Mouse (Mus musculus) limb, embryonic 11.5 days (tissue): ENCODE measurements around the gene Bhlhe40. TPM values are rescaled to one million over a fixed set of nuclear protein-coding genes. Genes with fewer than 3 reads are reported as not detected.

Experiments
- ATAC-seq: fragments of 200-750 bp; cut with Nextera tagmentation; 2 replicates; pipeline ENCODE4 v1.8.0; 2017; ENCODE audit warnings: low read depth; ENCODE audit not compliant: insufficient number of reproducible peaks, low FRiP score, low TSS enrichment
- DNase-seq: peaks from one replicate; pipeline ENCODE4 v3.0.0-alpha.2; 2015; ENCODE audit warnings: low spot score
- H3K27ac ChIP-seq: fragments of 300-500 bp; sonication (generic); replicated peaks from 2 replicates; pipeline ENCODE4 v1.5.1; 2014; ENCODE audit warnings: low read depth, mild to moderate bottlenecking, low read length
- H3K27me3 ChIP-seq: fragments of 300-500 bp; sonication (generic); 2 replicates; pipeline ENCODE4 v1.6.1; 2014; ENCODE audit warnings: mild to moderate bottlenecking, low read length, mixed read lengths; ENCODE audit not compliant: control insufficient read depth, insufficient read depth
- H3K36me3 ChIP-seq: fragments of 300-500 bp; sonication (generic); 2 replicates; pipeline ENCODE4 v1.6.1; 2014; ENCODE audit warnings: mild to moderate bottlenecking, low read length, moderate library complexity, mixed read lengths; ENCODE audit not compliant: control insufficient read depth, insufficient read depth
- H3K4me1 ChIP-seq: fragments of 300-500 bp; sonication (generic); 2 replicates; pipeline ENCODE4 v1.6.1; 2014; ENCODE audit warnings: low read length, mixed read lengths; ENCODE audit not compliant: control insufficient read depth, insufficient read depth
- H3K4me2 ChIP-seq: fragments of 300-500 bp; sonication (generic); 2 replicates; pipeline ENCODE4 v1.6.1; 2014; ENCODE audit warnings: low read depth, mild to moderate bottlenecking, moderate library complexity; ENCODE audit not compliant: severe bottlenecking
- H3K4me3 ChIP-seq: fragments of 300-500 bp; sonication (generic); 2 replicates; pipeline ENCODE4 v1.5.1; 2014; ENCODE audit warnings: low read depth, low read length
- H3K9ac ChIP-seq: fragments of 300-500 bp; sonication (generic); 2 replicates; pipeline ENCODE4 v1.6.1; 2014; ENCODE audit warnings: mild to moderate bottlenecking, low read length
- H3K9me3 ChIP-seq: fragments of 300-500 bp; sonication (generic); 2 replicates; pipeline ENCODE4 v1.6.1; 2016; ENCODE audit warnings: low read length; ENCODE audit not compliant: control insufficient read depth
- WGBS: fragments of 180-500 bp; shearing (Covaris S2); extraction: QIAGEN DNeasy Blood & Tissue Kit; methylation state at CpG from one replicate; pipeline ENCODE4 v1.1.7; 2014; 5-methylcytosine and 5-hydroxymethylcytosine counted together
- polyA plus RNA-seq: library from polyadenylated mRNA; unstranded; fragments of >200 nt; fragmentation: Nextera tagmentation; extraction: Ambion mirVana; gene quantifications from 2 replicates; pipeline ENCODE4 v1.2.1, GENCODE M21; 2014

The Bhlhe40 gene
- 1.2 and 3.2 TPM in 2 replicates for polyA plus RNA-seq

- under 1% methylated on average over 28 of the region's 43 CpGs for WGBS
- peak within 1 kb of the TSS; percentile 41 for H3K4me3 ChIP-seq
- H3K4me2 ChIP-seq = peak within 1 kb of the TSS; percentile 99
- ATAC-seq = peak; percentile 72
- no peaks in the 10 kb centered on the region for H3K4me1 ChIP-seq
- no peaks in the 10 kb centered on the region for H3K36me3 ChIP-seq
- peak within 1 kb of the TSS; percentile 53 for H3K9ac ChIP-seq
- peak; percentile 74 for DNase-seq
- H3K9me3 ChIP-seq = no peaks in the 10 kb centered on the region
- H3K27me3 ChIP-seq = peaks cover 12% of the 10 kb centered on the region
- peak within 1 kb of the TSS; percentile 55; the same call in 1 of the 2 replicates for H3K27ac ChIP-seq
Measured at GRCm38 (mm10) chr6:108660206-108660877, at the start of gene Bhlhe40. Gene Bhlhe40, plus strand, starts transcription at chr6:108660629.

GRCm38 (mm10) chr6:108611663-108612062, 48.8 kb upstream of the Bhlhe40 start:
- Histone ChIP-seq H3K27me3 (no peaks in the 10 kb centered on the region), H3K9ac (no peak overlapping the region), H3K4me3 (no peak overlapping the region), H3K27ac (no peak overlapping the region), H3K36me3 (no peaks in the 10 kb centered on the region), H3K4me1 (no peaks in the 10 kb centered on the region), H3K9me3 (no peaks in the 10 kb centered on the region), H3K4me2 (no peak overlapping the region)
- no peak for ATAC-seq
- DNase-seq = no peak
- 41% methylated on average over 3 of the region's 3 CpGs for WGBS

DNA sequence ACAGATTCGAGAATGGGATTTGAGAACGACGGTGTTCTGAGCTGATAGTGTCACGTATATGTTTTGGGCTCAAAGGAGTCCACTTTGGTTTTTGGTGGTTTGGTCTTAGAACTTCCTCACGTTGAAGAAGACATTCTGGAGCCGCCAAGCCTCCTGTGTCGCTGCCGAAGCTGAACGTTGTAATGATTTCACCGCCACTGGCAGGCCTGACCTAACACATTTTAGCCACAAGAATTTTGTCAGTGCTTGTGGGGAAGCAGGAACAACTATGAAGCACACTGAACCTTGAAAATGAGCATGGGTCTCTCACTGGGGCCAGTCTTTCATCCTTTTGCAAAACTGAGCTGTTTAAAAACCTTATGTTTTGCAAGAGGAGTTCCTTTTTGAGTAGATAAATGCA, 42.4 kb upstream of the Bhlhe40 start:
- no peaks in the 10 kb centered on the region for H3K9me3 ChIP-seq
- no peak for ATAC-seq
- H3K4me2 ChIP-seq = no peak overlapping the region
- H3K9ac ChIP-seq = no peak overlapping the region
- no peaks in the 10 kb centered on the region for H3K27me3 ChIP-seq
- 89% methylated on average over 10 of the region's 10 CpGs for WGBS
- H3K27ac ChIP-seq = no peak overlapping the region
- H3K4me1 ChIP-seq = no peaks in the 10 kb centered on the region
- H3K4me3 ChIP-seq = no peak overlapping the region
- no peak for DNase-seq
- no peaks in the 10 kb centered on the region for H3K36me3 ChIP-seq

DNA sequence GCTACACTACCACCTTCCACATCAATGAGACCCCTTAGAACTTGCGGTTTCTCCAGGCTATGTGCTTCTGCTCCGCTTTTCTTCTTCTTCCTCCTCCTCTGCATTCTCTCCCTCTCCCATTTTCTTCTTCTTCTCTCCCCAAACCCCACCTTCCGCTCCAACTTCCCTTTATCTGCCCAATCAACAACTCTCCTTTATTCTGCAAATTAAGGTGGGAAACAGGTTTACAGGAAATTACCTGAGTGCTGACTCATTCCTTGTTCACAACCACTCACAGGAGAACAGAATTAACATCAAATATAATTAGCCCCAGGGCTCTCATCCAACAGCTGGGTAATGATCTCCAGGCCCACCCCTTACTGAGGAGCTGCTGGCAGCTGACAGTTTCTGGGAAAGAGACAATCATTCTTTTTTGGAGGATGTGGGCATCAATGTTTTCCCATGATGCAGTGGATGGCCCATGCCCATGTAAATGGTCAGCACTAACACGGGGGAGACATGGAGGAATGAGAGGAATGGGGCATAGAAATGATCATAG, 37.3 kb upstream of the Bhlhe40 start:
- DNase-seq = no peak
- no peak overlapping the region for H3K27ac ChIP-seq
- no peak for ATAC-seq
- H3K9ac ChIP-seq = no peak overlapping the region
- H3K9me3 ChIP-seq = no peaks in the 10 kb centered on the region
- 85% methylated on average over 4 of the region's 4 CpGs for WGBS
- H3K4me3 ChIP-seq = no peak overlapping the region
- no peaks in the 10 kb centered on the region for H3K4me1 ChIP-seq
- H3K4me2 ChIP-seq = no peak overlapping the region
- H3K27me3 ChIP-seq = no peaks in the 10 kb centered on the region
- no peaks in the 10 kb centered on the region for H3K36me3 ChIP-seq

DNA sequence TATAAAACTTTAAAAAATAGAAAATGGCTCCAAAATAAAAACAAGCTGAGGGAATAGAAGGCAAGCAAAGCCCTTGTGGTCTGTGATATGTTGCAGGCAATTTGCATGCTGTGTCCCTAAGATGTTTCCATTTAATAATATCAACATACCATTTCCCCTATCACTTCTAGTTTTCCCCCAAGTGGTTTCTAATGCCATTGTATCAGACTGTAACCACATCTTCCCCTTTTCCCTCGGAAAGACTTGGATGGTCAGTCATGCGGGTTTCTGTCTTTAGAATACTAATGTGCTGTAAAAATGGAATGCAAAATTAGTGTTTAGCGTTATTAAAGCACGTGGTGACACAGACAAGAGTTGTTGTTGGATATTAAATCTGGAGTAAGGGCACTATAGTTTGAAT, 35.5 kb upstream of the Bhlhe40 start:
- H3K4me1 ChIP-seq = no peaks in the 10 kb centered on the region
- H3K4me2 ChIP-seq = no peak overlapping the region
- H3K27me3 ChIP-seq = no peaks in the 10 kb centered on the region
- no peaks in the 10 kb centered on the region for H3K9me3 ChIP-seq
- DNase-seq = no peak
- no peak overlapping the region for H3K27ac ChIP-seq
- H3K36me3 ChIP-seq = no peaks in the 10 kb centered on the region
- no peak overlapping the region for H3K9ac ChIP-seq
- 80% methylated on average over 4 of the region's 4 CpGs for WGBS
- ATAC-seq = no peak
- no peak overlapping the region for H3K4me3 ChIP-seq

- Histone ChIP-seq H3K4me2 (no peak overlapping the region), H3K27ac (no peak overlapping the region), H3K27me3 (no peaks in the 10 kb centered on the region), H3K36me3 (no peaks in the 10 kb centered on the region), H3K4me1 (no peaks in the 10 kb centered on the region), H3K9me3 (no peaks in the 10 kb centered on the region), H3K9ac (no peak overlapping the region), H3K4me3 (no peak overlapping the region)
- DNase-seq (no peak), ATAC-seq (no peak)
Measured at GRCm38 (mm10) chr6:108630701-108631100, 29.7 kb upstream of the Bhlhe40 start.

DNA sequence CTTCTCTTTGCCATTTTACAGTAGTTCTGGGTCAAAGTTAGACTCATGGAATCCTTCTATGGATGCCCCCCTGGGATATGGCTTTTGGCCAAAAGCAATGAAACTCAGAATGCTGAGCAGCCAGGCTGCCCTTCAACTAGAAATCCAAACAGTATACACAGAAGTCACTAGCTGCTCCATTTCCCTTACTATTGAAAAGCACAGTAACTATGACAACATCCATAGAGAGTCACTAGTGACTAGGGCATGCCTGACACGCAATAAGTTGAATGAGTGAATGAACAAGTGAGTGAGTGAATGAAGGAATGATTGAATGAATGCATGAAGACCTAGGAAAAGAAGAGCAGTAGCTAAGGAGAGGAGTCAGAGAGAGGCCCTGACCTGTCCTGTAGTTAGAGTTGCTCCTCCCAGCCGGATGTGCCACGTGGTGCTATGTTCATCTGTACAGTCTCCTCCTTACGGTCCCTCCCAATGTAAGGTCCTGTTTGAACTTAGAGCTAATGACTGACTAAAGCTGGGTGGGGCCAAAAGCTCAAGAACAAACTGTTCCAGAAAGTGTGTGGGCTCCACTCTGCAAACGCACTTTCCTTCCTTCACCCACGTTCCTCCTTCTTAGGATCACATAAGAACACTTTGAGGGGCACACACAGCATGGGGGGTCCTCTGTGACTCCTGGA, 22.1 kb upstream of the Bhlhe40 start:
- no peaks in the 10 kb centered on the region for H3K4me1 ChIP-seq
- H3K9me3 ChIP-seq = no peaks in the 10 kb centered on the region
- H3K4me2 ChIP-seq = no peak overlapping the region
- H3K27me3 ChIP-seq = no peaks in the 10 kb centered on the region
- H3K27ac ChIP-seq = no peak overlapping the region
- H3K36me3 ChIP-seq = no peaks in the 10 kb centered on the region
- no peak overlapping the region for H3K4me3 ChIP-seq
- ATAC-seq (no peak), DNase-seq (no peak)
- no peak overlapping the region for H3K9ac ChIP-seq
- 91% methylated on average over 6 of the region's 6 CpGs for WGBS

DNA sequence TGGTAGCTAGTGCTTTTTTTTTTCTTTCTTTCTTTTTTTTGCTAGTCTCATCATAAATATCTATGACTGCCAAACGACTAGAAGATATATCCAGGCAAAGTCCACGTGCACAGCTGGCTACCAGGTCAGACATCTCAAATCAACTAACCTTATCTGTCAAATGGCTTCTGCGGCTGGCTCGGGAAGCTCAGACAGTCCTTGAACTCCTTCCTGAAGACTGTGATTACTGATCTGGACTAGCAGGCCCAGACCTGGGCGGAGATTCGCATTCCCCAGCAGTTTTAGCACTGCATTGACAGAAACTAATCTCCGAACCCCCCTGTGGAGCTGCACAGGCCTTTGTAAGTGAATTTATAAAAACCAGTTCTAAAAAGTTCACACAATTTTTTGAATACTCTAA, 18.4 kb upstream of the Bhlhe40 start:
- ATAC-seq = no peak
- H3K4me3 ChIP-seq = no peak overlapping the region
- no peak for DNase-seq

More for the DNA sequence above, 18.4 kb upstream of the Bhlhe40 start:
- Histone ChIP-seq H3K27ac (no peak overlapping the region), H3K4me1 (no peaks in the 10 kb centered on the region), H3K27me3 (no peaks in the 10 kb centered on the region), H3K9me3 (no peaks in the 10 kb centered on the region), H3K36me3 (no peaks in the 10 kb centered on the region), H3K9ac (no peak overlapping the region), H3K4me2 (no peak overlapping the region)
- WGBS = 70% methylated on average over 7 of the region's 7 CpGs
